Mouse (Mus musculus) 416B (cell line): ENCODE results near the gene Slc1a5.

Experiments
- DNase-seq: peaks from one replicate; pipeline ENCODE4 v3.0.0; 2011; ENCODE audit warnings: low read depth

Gene Slc1a5

GRCm38 (mm10) chr7:16780825-16781554 lies at the start of gene Slc1a5:
Gene Slc1a5 (plus strand): TSS chr7:16781340.
- DNase-seq, result peak; percentile 99

GRCm38 (mm10) chr7:16731893-16732422 lies 49.2 kb upstream of the Slc1a5 start:
- DNase-seq, result no peak

- no peak for DNase-seq
Observed at GRCm38 (mm10) chr7:16737606-16738072, 43.5 kb upstream of the Slc1a5 start.

GRCm38 (mm10) chr7:16738073-16738696 lies 43.0 kb upstream of the Slc1a5 start, which contains the start of gene Ap2s1:
Gene Ap2s1 (plus strand): TSS chr7:16738410.
- peak; percentile 99 for DNase-seq

- DNase-seq, result no peak
Observed at GRCm38 (mm10) chr7:16739056-16739604, 42.0 kb upstream of the Slc1a5 start.

- no peak for DNase-seq
Observed at GRCm38 (mm10) chr7:16745373-16745772, 35.8 kb upstream of the Slc1a5 start.

GRCm38 (mm10) chr7:16746093-16746492 lies 35.0 kb upstream of the Slc1a5 start:
- peak; percentile 83 for DNase-seq

- no peak for DNase-seq
Observed at GRCm38 (mm10) chr7:16747656-16748055, 33.5 kb upstream of the Slc1a5 start.

GRCm38 (mm10) chr7:16752016-16752415 lies 29.1 kb upstream of the Slc1a5 start:
- no peak for DNase-seq

- DNase-seq, result no peak
Observed at GRCm38 (mm10) chr7:16755362-16756017, 25.6 kb upstream of the Slc1a5 start.

GRCm38 (mm10) chr7:16758872-16759574 lies 22.1 kb upstream of the Slc1a5 start:
- DNase-seq, result peak; percentile 40

GRCm38 (mm10) chr7:16760292-16760691 lies 20.8 kb upstream of the Slc1a5 start:
- peak; percentile 47 for DNase-seq

- no peak for DNase-seq
Observed at GRCm38 (mm10) chr7:16761005-16761481, 20.1 kb upstream of the Slc1a5 start.

GRCm38 (mm10) chr7:16761630-16762029 lies 19.5 kb upstream of the Slc1a5 start:
- DNase-seq, result no peak

GRCm38 (mm10) chr7:16763463-16764218 lies 17.5 kb upstream of the Slc1a5 start:
- no peak for DNase-seq

GRCm38 (mm10) chr7:16766443-16766842 lies 14.7 kb upstream of the Slc1a5 start:
- DNase-seq, result no peak

GRCm38 (mm10) chr7:16775888-16776287 lies 5.3 kb upstream of the Slc1a5 start:
- DNase-seq, result peak; percentile 20

- no peak for DNase-seq
Observed at GRCm38 (mm10) chr7:16780076-16780475, 1.1 kb upstream of the Slc1a5 start.

- DNase-seq, result no peak
Observed at GRCm38 (mm10) chr7:16781555-16781815, 345 bp downstream of the Slc1a5 start.

- DNase-seq, result no peak
Observed at GRCm38 (mm10) chr7:16781816-16782554, 845 bp downstream of the Slc1a5 start.
